Mouse (Mus musculus) lung, embryonic 14.5 days (tissue): ENCODE results near the gene Vmn2r92. TPM values are rescaled to one million over a fixed set of nuclear protein-coding genes. Genes with fewer than 3 reads are reported as not detected.
"Not testable (repeated sequence)": the region's sequence is repeated elsewhere in the genome, so short reads cannot be mapped to it uniquely, and the experiment has no call there.

Experiments used
- ATAC-seq: fragments of 200-750 bp; cut with Nextera tagmentation; 2 replicates; pipeline ENCODE4 v1.8.0; 2017; ENCODE audit warnings: mild to moderate bottlenecking, moderate TSS enrichment, moderate library complexity; ENCODE audit not compliant: insufficient read depth
- DNase-seq: peaks from one replicate; pipeline ENCODE4 v3.0.0-alpha.2; 2015
- H3K27ac ChIP-seq: fragments of 300-500 bp; sonication (generic); 2 replicates; pipeline ENCODE4 v1.5.1; 2014; ENCODE audit warnings: low read depth, mild to moderate bottlenecking, moderate library complexity
- H3K27me3 ChIP-seq: fragments of 300-500 bp; sonication (generic); 2 replicates; pipeline ENCODE4 v1.6.1; 2014; ENCODE audit warnings: low read length, control low read depth; ENCODE audit not compliant: insufficient read depth
- H3K36me3 ChIP-seq: fragments of 300-500 bp; sonication (generic); 2 replicates; pipeline ENCODE4 v1.6.1; 2014; ENCODE audit warnings: control low read depth; ENCODE audit not compliant: insufficient read depth
- H3K4me1 ChIP-seq: fragments of 300-500 bp; sonication (generic); 2 replicates; pipeline ENCODE4 v1.6.1; 2014; ENCODE audit warnings: antibody characterized with exemption, control low read depth; ENCODE audit not compliant: insufficient read depth
- H3K4me2 ChIP-seq: fragments of 300-500 bp; sonication (generic); 2 replicates; pipeline ENCODE4 v1.6.1; 2014; ENCODE audit warnings: mild to moderate bottlenecking
- H3K4me3 ChIP-seq: fragments of 300-500 bp; sonication (generic); 2 replicates; pipeline ENCODE4 v1.5.1; 2014; ENCODE audit warnings: low read depth, low read length
- H3K9ac ChIP-seq: fragments of 300-500 bp; sonication (generic); 2 replicates; pipeline ENCODE4 v1.6.1; 2014
- H3K9me3 ChIP-seq: fragments of 300-500 bp; sonication (generic); 2 replicates; pipeline ENCODE4 v1.6.1; 2016; ENCODE audit warnings: low read depth, low read length, control low read depth
- CTCF ChIP-seq: IDR thresholded peaks from 2 replicates; pipeline ENCODE4 v1.5.1; 2016; ENCODE audit warnings: antibody characterized with exemption, low read depth
- WGBS: fragments of 180-500 bp; shearing (Covaris S2); extraction: QIAGEN DNeasy Blood & Tissue Kit; methylation state at CpG from one replicate; pipeline ENCODE4 v1.1.7; 2014; 5-methylcytosine and 5-hydroxymethylcytosine counted together
- polyA plus RNA-seq: library from polyadenylated mRNA; unstranded; fragments of >200 nt; fragmentation: Nextera tagmentation; extraction: Ambion mirVana; gene quantifications from 2 replicates; pipeline ENCODE4 v1.2.1, GENCODE M21; 2014

The Vmn2r92 gene
- polyA plus RNA-seq: not detected in 2 replicates

GRCm38 (mm10) chr17:18151587-18151986, at the start of gene Vmn2r92:
Gene Vmn2r92 (plus strand): TSS chr17:18151887.
- not testable (repeated sequence) for H3K4me2 ChIP-seq, H3K4me3 ChIP-seq, H3K27me3 ChIP-seq, H3K36me3 ChIP-seq, H3K27ac ChIP-seq, ATAC-seq, H3K9ac ChIP-seq, H3K9me3 ChIP-seq, DNase-seq, H3K4me1 ChIP-seq
- WGBS: 42% methylated on average over 1 of the region's 1 CpGs

GRCm38 (mm10) chr17:18102265-18102664, 49.4 kb upstream of the Vmn2r92 start:
- H3K36me3 ChIP-seq, H3K9me3 ChIP-seq, H3K4me2 ChIP-seq, H3K9ac ChIP-seq, H3K27me3 ChIP-seq, ATAC-seq, H3K4me3 ChIP-seq, H3K27ac ChIP-seq, H3K4me1 ChIP-seq: not testable (repeated sequence)
- 84% methylated on average over 3 of the region's 3 CpGs for WGBS
- peak; percentile 1 for DNase-seq

- H3K4me2 ChIP-seq, ATAC-seq, H3K9me3 ChIP-seq, H3K27ac ChIP-seq, H3K4me1 ChIP-seq, H3K27me3 ChIP-seq, H3K36me3 ChIP-seq, DNase-seq, H3K4me3 ChIP-seq, H3K9ac ChIP-seq: not testable (repeated sequence)
- 62% methylated on average over 2 of the region's 2 CpGs for WGBS
Measured at GRCm38 (mm10) chr17:18161194-18161593, 9.5 kb downstream of the Vmn2r92 start.

GRCm38 (mm10) chr17:18189732-18190131, 38.0 kb downstream of the Vmn2r92 start:
- ATAC-seq (no peak), DNase-seq (no peak)
- Histone ChIP-seq H3K27me3 (no peaks in the 10 kb centered on the region), H3K4me1 (no peaks in the 10 kb centered on the region), H3K9me3 (no peaks in the 10 kb centered on the region), H3K4me3 (no peak overlapping the region), H3K4me2 (no peak overlapping the region), H3K9ac (no peak overlapping the region), H3K36me3 (no peaks in the 10 kb centered on the region), H3K27ac (no peak overlapping the region)
- WGBS: 81% methylated on average over 1 of the region's 1 CpGs
- no peak for TF ChIP-seq CTCF

GRCm38 (mm10) chr17:18221300-18221699, 69.6 kb downstream of the Vmn2r92 start:
- TF ChIP-seq CTCF: no peak
- no peaks in the 10 kb centered on the region for H3K27me3 ChIP-seq
- H3K27ac ChIP-seq: no peak overlapping the region
- DNase-seq (no peak), ATAC-seq (no peak)
- H3K4me2 ChIP-seq: no peak overlapping the region
- no peaks in the 10 kb centered on the region; the same call in 1 of the 2 replicates for H3K9me3 ChIP-seq
- H3K4me3 ChIP-seq: no peak overlapping the region
- H3K4me1 ChIP-seq: no peaks in the 10 kb centered on the region
- H3K9ac ChIP-seq: no peak overlapping the region
- H3K36me3 ChIP-seq: no peaks in the 10 kb centered on the region

DNA sequence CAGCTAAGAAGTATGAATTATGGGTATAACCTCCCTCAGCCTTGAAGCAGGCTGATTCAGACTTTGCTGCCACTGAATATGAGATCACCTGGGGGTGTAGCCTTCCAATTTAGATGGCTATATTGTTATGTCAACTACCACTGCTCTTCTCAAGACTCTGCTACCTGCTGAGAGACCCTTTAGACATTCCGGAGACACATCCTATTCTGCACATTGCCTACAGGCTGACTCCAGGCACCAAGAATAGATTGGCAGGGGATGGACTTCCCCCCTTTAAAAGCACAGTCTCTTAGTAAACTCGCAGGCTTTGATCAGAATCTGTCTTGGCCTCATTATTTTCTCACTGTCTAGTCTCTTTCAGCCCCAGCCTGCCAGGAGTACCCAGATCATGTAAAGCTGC, 80.3 kb downstream of the Vmn2r92 start:
- Histone ChIP-seq H3K36me3 (no peaks in the 10 kb centered on the region), H3K4me1 (no peaks in the 10 kb centered on the region), H3K27ac (no peak overlapping the region), H3K9ac (no peak overlapping the region), H3K4me3 (no peak overlapping the region), H3K4me2 (no peak overlapping the region), H3K9me3 (no peaks in the 10 kb centered on the region; the same call in 1 of the 2 replicates), H3K27me3 (no peaks in the 10 kb centered on the region)
- DNase-seq (no peak), ATAC-seq (no peak)
- no peak for TF ChIP-seq CTCF
- 64% methylated on average over 2 of the region's 2 CpGs for WGBS

GRCm38 (mm10) chr17:18236931-18237330, 85.2 kb downstream of the Vmn2r92 start:
- Histone ChIP-seq H3K4me2 (no peak overlapping the region), H3K4me1 (no peaks in the 10 kb centered on the region), H3K9ac (no peak overlapping the region), H3K27me3 (no peaks in the 10 kb centered on the region), H3K9me3 (no peaks in the 10 kb centered on the region; the same call in 1 of the 2 replicates), H3K36me3 (no peaks in the 10 kb centered on the region), H3K27ac (no peak overlapping the region), H3K4me3 (no peak overlapping the region)
- WGBS: 70% methylated on average over 13 of the region's 14 CpGs
- ATAC-seq (no peak), DNase-seq (no peak)
- no peak for TF ChIP-seq CTCF

Other genes starting within 250 kb of the Vmn2r92 start
- not detected in 2 replicates for gene Fpr-rs4, start 130.2 kb upstream of the Vmn2r92 start, polyA plus RNA-seq
- gene Vmn2r124, start 102.5 kb upstream of the Vmn2r92 start, polyA plus RNA-seq: not detected in 2 replicates
- not detected in 2 replicates for gene Vmn2r91, start 66.9 kb upstream of the Vmn2r92 start, polyA plus RNA-seq
- not detected in 2 replicates for gene Vmn2r94, start 125.9 kb downstream of the Vmn2r92 start, polyA plus RNA-seq
- not detected in 2 replicates for gene Vmn2r93, start 146.2 kb downstream of the Vmn2r92 start, polyA plus RNA-seq